Mouse (Mus musculus): ENCODE measurements around the gene Tax1bp1. TPM values are rescaled to one million over a fixed set of nuclear protein-coding genes. Genes with fewer than 3 reads are reported as not detected.

The Tax1bp1 gene
- 100 to 1,000 TPM; 176 to 179 TPM for total RNA-seq (2023)

GRCm38 (mm10) chr6:52713104-52713896 is at the start of gene Tax1bp1:
TSS of gene Tax1bp1 (plus strand) at chr6:52713729.

Other genes starting within 250 kb of the Tax1bp1 start
- gene Hibadh, start 73.3 kb upstream of the Tax1bp1 start, total RNA-seq (2023) = 10 to 100 TPM; 31.4 to 34.3 TPM